Mouse (Mus musculus): ENCODE measurements at regions not wholly inside any gene's neighbourhood (a gene's known extent, or its start where the extent isn't known, plus 50 kb on each side); places are given as distances from the start of the nearest gene placed in this dataset.
"Not testable (repeated sequence)": the region's sequence is repeated elsewhere in the genome, so short reads cannot be mapped to it uniquely, and the experiment has no call there.

GRCm38 (mm10) chr1:189584831-189585230, 103.1 kb downstream of the Cenpf start:
- no peak for DNase-seq (ENCODE audit: low read depth)

DNA sequence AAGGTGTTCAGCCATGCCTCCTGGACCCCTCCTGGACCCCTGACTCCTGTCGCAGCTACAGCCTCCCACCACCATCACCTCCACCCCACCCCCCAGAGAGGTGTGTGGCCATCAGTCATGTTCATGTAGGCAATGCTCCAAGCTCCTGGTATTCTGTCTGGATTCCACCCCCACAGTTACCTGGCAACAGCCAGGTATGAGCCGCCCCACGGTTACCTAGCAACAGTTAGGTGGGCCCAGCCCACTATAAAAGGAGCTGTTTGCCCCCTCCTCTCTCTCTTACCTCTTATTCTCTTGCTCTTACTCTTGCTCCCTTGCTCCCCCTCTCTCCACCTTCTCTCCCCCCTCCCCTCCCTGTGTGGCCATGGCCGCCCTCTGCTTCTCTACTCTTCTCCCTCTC, 106.5 kb downstream of the Cenpf start:
- no peak for DNase-seq (ENCODE audit: low read depth)

DNA sequence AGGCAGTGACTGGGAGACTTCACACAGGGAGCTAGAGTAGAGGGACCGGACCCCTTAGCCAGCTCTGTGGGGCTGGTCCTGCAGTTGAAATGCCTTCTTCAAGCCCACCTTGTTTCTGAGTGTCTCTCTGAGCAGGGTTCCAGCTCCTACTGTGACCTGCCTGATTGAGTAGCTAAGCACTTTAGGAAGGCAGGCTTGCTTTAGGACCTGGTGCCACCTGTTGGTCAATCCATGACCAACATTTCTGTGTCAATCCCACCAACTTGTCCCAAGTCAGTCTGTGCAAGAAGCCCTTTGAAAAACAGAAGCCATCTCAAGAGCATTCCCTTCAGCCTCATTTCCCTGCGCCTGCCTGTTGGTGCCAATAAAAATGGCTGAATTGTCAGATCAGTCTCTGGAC, 108.5 kb downstream of the Cenpf start:
- DNase-seq (ENCODE audit: low read depth), result peak; percentile 70

- DNase-seq (ENCODE audit: low read depth), result no peak
These were observed 111.4 kb downstream of the Cenpf start for GRCm38 (mm10) chr1:189576311-189577002.

GRCm38 (mm10) chr1:189575525-189576240, 112.2 kb downstream of the Cenpf start:
- no peak for DNase-seq (ENCODE audit: low read depth)

DNA sequence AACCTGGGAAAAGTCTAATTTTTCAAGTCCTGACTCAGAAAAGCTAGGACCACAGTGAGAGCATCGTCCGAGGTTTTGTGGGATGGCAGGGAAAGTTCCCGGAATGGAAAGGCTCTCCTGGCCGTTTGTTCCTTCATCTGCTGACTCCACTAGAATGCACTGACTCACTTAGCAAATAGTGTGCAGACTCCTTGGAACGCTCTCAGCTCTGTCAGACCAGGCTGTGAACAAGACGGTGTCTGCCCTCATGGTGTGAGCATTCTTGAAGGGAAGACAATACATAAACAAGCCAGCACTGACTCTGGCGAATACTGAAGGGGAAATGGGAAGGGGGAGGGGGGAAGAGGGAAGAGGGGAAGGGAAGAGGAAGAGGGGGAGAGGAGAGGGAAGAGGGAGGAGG, 121.4 kb downstream of the Cenpf start:
- DNase-seq (ENCODE audit: low read depth), result peak; percentile 98

- DNase-seq (ENCODE audit: low read depth), result no peak
These were observed 126.1 kb downstream of the Cenpf start for GRCm38 (mm10) chr1:189561831-189562230.

DNA sequence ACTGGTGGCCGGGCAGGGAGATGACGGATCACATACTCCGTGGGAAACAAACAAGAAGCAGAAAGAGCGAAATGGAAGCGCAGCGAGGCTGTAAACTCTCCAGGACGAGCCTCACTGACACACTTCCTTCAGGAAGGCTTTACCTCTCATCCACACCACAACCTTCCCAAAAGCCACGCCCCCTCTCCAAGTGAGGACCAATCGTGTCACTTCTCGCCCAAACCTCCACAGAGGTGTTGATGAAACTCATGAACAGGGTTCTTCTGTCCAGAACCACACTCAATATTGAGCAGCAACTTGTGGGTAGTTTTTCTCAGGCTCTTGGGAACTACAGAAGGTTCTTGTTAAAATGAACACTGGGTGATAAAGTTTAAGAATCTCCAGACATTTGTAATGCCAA, 127.3 kb downstream of the Cenpf start:
- no peak for DNase-seq (ENCODE audit: low read depth)

GRCm38 (mm10) chr1:189550851-189551250, 137.0 kb downstream of the Cenpf start:
- DNase-seq (ENCODE audit: low read depth), result no peak

DNA sequence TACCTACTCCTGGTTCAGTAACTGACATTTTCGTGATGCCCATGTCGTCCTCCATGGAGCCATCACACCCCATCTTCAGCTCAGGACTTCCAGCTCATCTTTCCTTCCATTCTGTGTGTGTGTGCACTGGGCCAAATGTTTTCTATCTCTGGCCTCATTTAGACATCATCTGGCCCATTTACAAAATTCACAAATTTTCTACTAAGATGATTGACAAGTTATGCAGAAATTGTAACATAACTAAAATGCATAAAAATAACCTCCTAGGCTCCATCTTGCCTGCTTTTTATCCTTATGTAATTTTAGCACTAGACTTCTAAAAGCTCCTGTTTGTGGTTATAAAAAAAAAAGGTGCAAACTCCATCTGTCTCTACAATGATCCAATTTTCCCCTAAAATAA, 130.8 kb upstream of the Kcnk2 start:
- no peak for DNase-seq (ENCODE audit: low read depth)

DNA sequence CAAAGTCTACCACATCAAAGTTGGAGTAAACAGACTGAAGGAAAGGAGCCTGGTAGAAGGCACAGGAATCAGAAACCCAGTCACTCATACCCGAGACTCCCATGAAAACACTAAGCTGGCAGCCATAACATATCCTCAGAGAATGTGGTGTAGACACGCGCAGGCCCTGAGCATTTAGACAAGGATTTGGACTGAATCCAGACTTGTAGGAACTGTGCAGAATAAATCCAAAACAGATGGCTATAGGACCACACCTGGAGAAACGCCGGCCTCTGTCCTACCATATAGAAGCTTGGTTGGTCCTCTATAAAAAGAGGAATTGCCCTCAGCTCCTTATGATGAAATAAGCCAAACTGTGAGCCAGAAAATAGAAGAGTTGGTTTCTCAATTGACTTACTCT, 124.3 kb upstream of the Kcnk2 start:
- DNase-seq (ENCODE audit: low read depth), result no peak

- DNase-seq (ENCODE audit: low read depth), result no peak
These were observed 113.4 kb upstream of the Kcnk2 start for GRCm38 (mm10) chr1:189515476-189515875.

DNA sequence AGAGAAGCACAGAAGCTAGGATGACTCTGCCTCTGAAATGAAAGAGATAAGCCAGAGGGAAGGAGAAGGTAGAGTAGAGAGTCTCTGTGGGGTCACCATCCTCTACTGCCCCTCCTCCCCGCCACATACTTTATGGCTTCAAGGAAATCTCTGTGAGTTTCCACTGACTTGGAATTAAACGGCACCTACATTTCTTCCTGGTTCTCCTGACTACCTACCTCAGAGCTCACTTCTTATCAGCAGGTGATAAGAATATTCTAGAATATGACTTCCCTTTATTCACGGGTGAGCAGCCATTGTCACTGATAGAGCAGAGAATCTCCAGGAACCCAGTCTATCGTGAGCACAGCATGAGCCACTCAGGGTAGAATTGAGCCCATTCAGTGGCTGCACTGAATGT, 111.3 kb upstream of the Kcnk2 start:
- no peak for DNase-seq (ENCODE audit: low read depth)

- not testable (repeated sequence) for DNase-seq (ENCODE audit: low read depth)
These were observed 105.2 kb upstream of the Kcnk2 start for GRCm38 (mm10) chr1:189507301-189507700.

DNA sequence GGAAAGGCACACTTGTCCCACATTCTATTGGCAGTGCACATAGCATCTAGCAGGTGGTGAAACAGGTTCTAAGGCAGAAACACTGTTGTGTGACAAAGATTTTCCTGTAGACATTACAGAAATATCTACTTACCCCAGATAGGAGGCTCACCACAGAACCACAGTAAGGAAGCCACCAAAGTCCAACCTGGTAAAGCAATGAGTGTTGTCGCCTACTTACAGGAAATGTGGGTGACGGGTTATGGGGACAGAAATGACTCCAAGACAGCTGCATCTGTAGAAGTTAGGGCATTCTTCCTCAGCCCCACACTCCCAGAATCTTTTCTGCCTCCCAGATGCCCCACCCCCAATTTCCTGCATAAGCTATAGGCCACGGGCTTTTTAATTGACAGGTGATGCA, 97.6 kb upstream of the Kcnk2 start:
- DNase-seq (ENCODE audit: low read depth), result no peak

- no peak for DNase-seq (ENCODE audit: low read depth)
These were observed 97.1 kb upstream of the Kcnk2 start for GRCm38 (mm10) chr1:189499141-189499540.

GRCm38 (mm10) chr1:189497031-189497430, 95.0 kb upstream of the Kcnk2 start:
- no peak for DNase-seq (ENCODE audit: low read depth)

DNA sequence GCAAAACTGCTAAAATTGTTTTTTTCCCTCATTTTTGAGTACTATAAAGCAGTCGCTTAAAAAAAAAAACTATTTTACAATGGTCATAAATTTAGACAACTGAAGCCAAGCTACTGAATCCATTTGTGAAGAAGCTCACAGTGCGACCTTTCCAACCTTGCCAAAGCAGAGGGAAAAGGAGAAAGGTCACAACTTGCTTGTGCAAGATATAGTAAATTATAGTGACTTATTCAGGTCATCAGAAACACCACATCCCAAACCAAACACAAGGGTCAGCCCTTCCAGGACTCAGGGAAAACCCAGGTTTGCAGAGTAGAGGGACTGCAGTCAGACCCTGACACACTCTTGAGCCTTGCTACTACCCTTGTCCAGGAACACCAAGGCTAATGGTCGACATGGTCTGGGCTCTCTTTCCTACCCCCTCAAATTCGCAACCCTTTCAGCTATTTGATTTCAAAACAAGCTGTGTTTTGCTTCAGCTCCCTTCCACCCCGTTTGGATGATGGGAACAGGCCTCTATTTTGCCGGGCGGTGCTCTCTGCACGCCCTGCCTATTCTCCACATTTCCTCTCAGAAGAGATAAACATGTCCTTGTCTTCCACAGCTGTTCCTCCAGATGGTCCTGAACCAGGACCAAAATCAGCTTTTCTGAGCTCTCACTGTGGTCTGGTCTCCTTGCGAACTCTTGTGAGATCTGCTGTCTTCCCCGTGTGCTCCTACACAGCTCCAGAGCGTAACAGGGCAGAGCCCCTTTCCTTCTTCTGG, 93.5 kb upstream of the Kcnk2 start:
- no peak for DNase-seq (ENCODE audit: low read depth)

DNA sequence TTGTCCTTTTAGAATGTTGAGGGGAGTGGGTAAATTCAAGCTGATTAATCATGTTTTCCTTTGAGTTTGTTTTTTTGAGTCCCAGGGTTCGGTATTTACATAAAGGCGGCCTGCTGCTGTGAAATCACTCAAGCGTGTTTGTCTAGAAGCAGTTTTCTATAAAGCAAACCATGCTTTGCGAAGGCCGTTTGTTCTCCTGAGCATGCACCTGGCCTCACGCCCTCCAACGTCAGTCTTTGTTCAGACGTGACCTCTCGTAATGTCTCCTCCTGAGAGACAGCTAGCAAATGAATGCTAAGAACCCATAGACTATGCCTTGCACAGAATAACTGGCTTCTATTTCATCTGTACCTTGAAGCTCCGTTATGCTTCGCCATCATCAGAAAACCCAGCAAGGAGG, 92.8 kb upstream of the Kcnk2 start:
- DNase-seq (ENCODE audit: low read depth), result no peak

DNA sequence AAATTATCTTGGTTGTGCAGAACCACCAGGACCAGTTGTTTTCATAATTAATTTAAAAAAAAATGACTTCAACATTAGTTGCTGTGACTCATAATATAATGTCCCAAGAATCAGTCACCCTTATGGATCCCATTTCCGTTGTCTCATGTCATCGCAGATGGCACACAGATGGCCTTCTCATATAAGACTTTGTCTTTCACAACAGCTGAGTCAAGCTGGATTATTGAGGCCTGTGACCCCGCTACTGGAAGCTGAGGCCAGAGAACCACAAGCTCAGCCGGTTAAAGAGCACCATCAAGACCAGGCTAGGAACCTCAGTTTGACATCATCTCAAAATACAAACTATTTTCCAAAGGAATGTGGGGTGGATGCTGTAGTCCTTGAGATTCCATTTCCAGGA, 83.3 kb upstream of the Kcnk2 start:
- DNase-seq (ENCODE audit: low read depth), result no peak

DNA sequence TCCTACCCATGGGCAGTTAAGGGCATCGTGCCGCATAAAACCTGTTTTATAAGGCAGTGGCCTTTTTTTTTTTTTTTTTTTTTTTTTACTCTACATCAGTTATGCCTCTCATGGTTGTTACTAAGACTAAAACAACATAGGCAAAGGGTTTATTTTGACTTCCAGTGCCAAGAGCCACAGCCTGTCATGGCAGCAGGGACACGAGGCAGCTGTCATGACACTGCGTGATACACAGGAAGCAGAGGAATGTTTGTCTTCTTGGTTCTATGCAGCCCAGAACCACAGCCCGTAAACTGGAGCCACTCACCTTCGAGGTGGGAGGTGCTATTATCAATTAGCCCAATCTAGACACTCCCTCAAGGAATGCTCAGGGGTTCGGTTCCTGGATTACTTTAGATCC, 81.3 kb upstream of the Kcnk2 start:
- no peak for DNase-seq (ENCODE audit: low read depth)

DNA sequence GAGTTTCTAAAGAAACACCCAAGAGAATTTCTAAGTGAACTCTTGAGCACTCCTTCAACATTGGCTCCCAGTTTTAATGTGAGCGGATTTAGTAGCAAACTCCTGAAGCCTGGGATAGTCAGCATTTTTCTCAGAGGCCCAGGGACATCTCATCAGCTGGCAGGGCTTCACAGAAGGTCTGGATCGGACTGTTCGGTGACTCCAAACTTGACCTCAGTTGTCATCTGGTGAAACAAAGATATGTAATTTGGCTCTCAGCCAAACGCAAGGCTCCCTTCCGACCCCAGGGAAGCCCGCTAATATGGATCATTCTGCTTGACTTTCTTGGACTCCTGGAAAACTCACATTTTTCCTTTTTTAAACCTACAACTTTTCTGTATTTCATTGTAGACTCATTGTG, 76.0 kb upstream of the Kcnk2 start:
- DNase-seq (ENCODE audit: low read depth), result no peak

DNA sequence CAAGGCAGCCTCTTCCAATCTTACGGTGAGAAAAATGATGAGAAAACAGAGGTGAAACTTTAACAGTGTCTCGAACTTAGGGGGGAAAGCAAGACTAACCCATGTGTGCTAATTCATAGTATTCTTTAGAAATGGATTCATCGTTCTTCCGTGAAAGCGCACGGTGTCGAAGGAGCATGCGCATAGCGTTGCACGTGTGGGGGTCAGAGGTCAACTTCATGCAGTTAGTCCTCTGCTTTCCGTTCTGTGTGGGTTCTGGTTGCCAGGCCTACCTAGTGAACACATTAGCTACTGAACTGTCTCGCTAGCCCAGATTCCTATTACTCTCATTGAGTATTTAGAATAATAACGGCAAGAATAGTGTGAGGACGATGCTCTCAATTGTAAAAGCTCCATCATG, 74.7 kb upstream of the Kcnk2 start:
- no peak for DNase-seq (ENCODE audit: low read depth)
